ENCODE assay signal across 18 mouse cellular contexts in the genomic region with DNA sequence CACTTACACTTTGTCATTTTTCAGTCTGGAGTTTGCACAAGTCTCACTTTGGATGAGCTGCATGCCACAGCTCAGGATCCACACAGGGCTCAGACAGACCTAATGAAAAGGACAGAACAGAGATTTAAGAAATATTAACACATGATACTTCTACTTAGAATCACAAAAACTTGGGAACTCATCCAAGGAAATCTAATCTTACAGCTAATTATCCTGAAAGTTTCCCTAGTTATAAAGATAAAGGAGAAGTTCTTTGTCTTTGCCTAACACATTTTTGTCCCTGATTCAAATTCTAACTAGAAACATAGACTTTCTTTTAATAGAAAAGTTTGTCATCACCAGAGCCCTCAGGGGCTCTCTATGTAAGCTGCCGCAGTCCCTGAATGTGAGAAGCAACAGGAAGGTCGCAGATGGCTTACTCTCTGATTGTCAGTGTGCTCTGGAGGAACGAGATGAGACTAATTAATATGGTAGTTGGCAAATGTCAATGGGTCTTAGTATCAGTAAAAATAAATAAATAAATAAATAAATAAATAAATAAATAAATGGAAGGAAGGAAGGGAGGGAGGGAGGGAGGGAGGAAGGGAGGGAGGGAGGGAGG.
A peak's percentile ranks its signal among the peaks of the same experiment; 100 is the strongest.
DNase-seq lines count a peak whose midpoint lies in the region; ATAC-seq and TF ChIP-seq lines count a peak whose summit lies in the region.
"Had no signal": no experiment of that assay in that cellular context is flagged by ENCODE, and none has a peak within 500 bp of the region (broad histone marks: within the 10 kb centered on the region; RNA-seq: fewer than 3 reads in every experiment).

No protein-coding gene starts in this region.

- no peak overlapping the region for H3K9ac ChIP-seq in embryonic facial prominence, embryonic 11.5 days (replicated peaks; ENCODE audit: low read length)
- H3K9ac ChIP-seq in lung, embryonic 14.5 days, result no peak overlapping the region
- H3K9ac ChIP-seq in embryonic facial prominence, embryonic 14.5 days (ENCODE audit: low read depth, low read length), result no peak overlapping the region
- H3K9ac ChIP-seq: forebrain, postnatal 0 days; heart, embryonic 12.5 days; hindbrain, embryonic 15.5 days had no signal

- 28% methylated on average over 3 of the region's 3 CpGs for WGBS in embryonic facial prominence, embryonic 11.5 days
- 33% methylated on average over 3 of the region's 3 CpGs for WGBS in embryonic facial prominence, embryonic 10.5 days
- WGBS in lung, embryonic 14.5 days, result 48% methylated on average over 3 of the region's 3 CpGs
- 33% methylated on average over 3 of the region's 3 CpGs for WGBS in embryonic facial prominence, embryonic 14.5 days

- no peak for ATAC-seq in embryonic facial prominence, embryonic 11.5 days (replicated peaks; ENCODE audit: insufficient number of reproducible peaks, low FRiP score, low TSS enrichment, low read depth)
- peak; percentile 65; the same call in 1 of the 2 replicates for ATAC-seq in lung, embryonic 14.5 days (ENCODE audit: insufficient read depth)
- ATAC-seq in embryonic facial prominence, embryonic 14.5 days (ENCODE audit: low read depth), result peak; percentile 37; the same call in 1 of the 2 replicates
- ATAC-seq: forebrain, postnatal 0 days; inflammation-experienced regulatory T-cells, adult 6 months had no signal

- H3K4me2 ChIP-seq in embryonic facial prominence, embryonic 11.5 days (ENCODE audit: low read depth, low read length), result no peak overlapping the region
- no peak overlapping the region for H3K4me2 ChIP-seq in lung, embryonic 14.5 days
- no peak overlapping the region for H3K4me2 ChIP-seq in embryonic facial prominence, embryonic 14.5 days (ENCODE audit: low read depth, low read length)
- H3K4me2 ChIP-seq: heart, embryonic 12.5 days; hindbrain, embryonic 15.5 days had no signal

- peak; percentile 9 for DNase-seq in embryonic facial prominence, embryonic 11.5 days (ENCODE audit: low spot score)
- DNase-seq in embryonic facial prominence, embryonic 10.5 days (ENCODE audit: low spot score), result no peak
- DNase-seq in lung, embryonic 14.5 days, result peak; percentile 80
- DNase-seq in lung, adult 18-20 months, result no peak
- peak; percentile 65 for DNase-seq in Muller cell, postnatal 12 days (ENCODE audit: inconsistent ontology term)
- DNase-seq in embryonic facial prominence, embryonic 14.5 days (ENCODE audit: low spot score), result peak; percentile 43
- DNase-seq in gastrocnemius, postnatal 14 days, result no peak
- DNase-seq: adrenal gland, adult 2 months; adrenal gland, postnatal 36 days; cerebellum, adult 11 months; cerebellum, adult 8-10 months; cerebellum, postnatal 14 days; gastrocnemius, postnatal 25 days had no signal

- no peaks in the 10 kb centered on the region for H3K9me3 ChIP-seq in embryonic facial prominence, embryonic 11.5 days (replicated peaks; ENCODE audit: control insufficient read depth, low read length)
- no peaks in the 10 kb centered on the region for H3K9me3 ChIP-seq in embryonic facial prominence, embryonic 10.5 days
- no peaks in the 10 kb centered on the region for H3K9me3 ChIP-seq in lung, embryonic 14.5 days (ENCODE audit: low read depth, low read length)
- H3K9me3 ChIP-seq in embryonic facial prominence, embryonic 14.5 days (ENCODE audit: control insufficient read depth, low read length), result no peaks in the 10 kb centered on the region
- H3K9me3 ChIP-seq: heart, embryonic 12.5 days; hindbrain, embryonic 10.5 days; hindbrain, embryonic 15.5 days had no signal

- no peak overlapping the region for H3K27ac ChIP-seq in embryonic facial prominence, embryonic 11.5 days (replicated peaks; ENCODE audit: low read depth, low read length)
- H3K27ac ChIP-seq in embryonic facial prominence, embryonic 10.5 days (replicated peaks), result no peak overlapping the region
- no peak overlapping the region for H3K27ac ChIP-seq in lung, embryonic 14.5 days (ENCODE audit: low read depth)
- no peak overlapping the region for H3K27ac ChIP-seq in embryonic facial prominence, embryonic 14.5 days (replicated peaks; ENCODE audit: low read depth, low read length)
- H3K27ac ChIP-seq: hindbrain, embryonic 10.5 days; hindbrain, embryonic 15.5 days had no signal

- H3K27me3 ChIP-seq in embryonic facial prominence, embryonic 11.5 days (ENCODE audit: control insufficient read depth, insufficient read depth, low read length), result no peaks in the 10 kb centered on the region
- no peaks in the 10 kb centered on the region for H3K27me3 ChIP-seq in embryonic facial prominence, embryonic 10.5 days (replicated peaks; ENCODE audit: low read depth, poor library complexity, severe bottlenecking)
- no peaks in the 10 kb centered on the region for H3K27me3 ChIP-seq in lung, embryonic 14.5 days (ENCODE audit: insufficient read depth, low read length)
- no peaks in the 10 kb centered on the region for H3K27me3 ChIP-seq in embryonic facial prominence, embryonic 14.5 days (replicated peaks; ENCODE audit: control insufficient read depth, insufficient read depth, low read length)
- H3K27me3 ChIP-seq: heart, embryonic 12.5 days; hindbrain, embryonic 15.5 days had no signal

- no peaks in the 10 kb centered on the region for H3K36me3 ChIP-seq in embryonic facial prominence, embryonic 11.5 days (replicated peaks; ENCODE audit: control insufficient read depth, insufficient read depth, low read depth, low read length)
- no peaks in the 10 kb centered on the region for H3K36me3 ChIP-seq in embryonic facial prominence, embryonic 10.5 days (replicated peaks)
- H3K36me3 ChIP-seq in lung, embryonic 14.5 days (ENCODE audit: insufficient read depth), result no peaks in the 10 kb centered on the region
- no peaks in the 10 kb centered on the region for H3K36me3 ChIP-seq in embryonic facial prominence, embryonic 14.5 days (ENCODE audit: control insufficient read depth, insufficient read depth, low read length)
- H3K36me3 ChIP-seq: heart, embryonic 12.5 days; hindbrain, embryonic 10.5 days; hindbrain, embryonic 15.5 days had no signal

- H3K4me1 ChIP-seq in embryonic facial prominence, embryonic 11.5 days (ENCODE audit: control insufficient read depth, insufficient read depth, low read length), result no peaks in the 10 kb centered on the region
- H3K4me1 ChIP-seq in embryonic facial prominence, embryonic 10.5 days, result no peaks in the 10 kb centered on the region
- H3K4me1 ChIP-seq in lung, embryonic 14.5 days (ENCODE audit: insufficient read depth), result no peaks in the 10 kb centered on the region
- H3K4me1 ChIP-seq in embryonic facial prominence, embryonic 14.5 days (ENCODE audit: control insufficient read depth, insufficient read depth, low read length), result no peaks in the 10 kb centered on the region
- H3K4me1 ChIP-seq: heart, embryonic 12.5 days had no signal

- no peak for TF ChIP-seq CTCF in lung, embryonic 14.5 days (IDR thresholded peaks at IDR 0.05; ENCODE audit: low read depth)

- no peak overlapping the region for H3K4me3 ChIP-seq in embryonic facial prominence, embryonic 11.5 days (ENCODE audit: low read depth, low read length)
- H3K4me3 ChIP-seq in embryonic facial prominence, embryonic 10.5 days, result no peak overlapping the region
- no peak overlapping the region for H3K4me3 ChIP-seq in lung, embryonic 14.5 days (ENCODE audit: low read depth, low read length)
- no peak overlapping the region for H3K4me3 ChIP-seq in embryonic facial prominence, embryonic 14.5 days (ENCODE audit: low read depth, low read length)
- H3K4me3 ChIP-seq: heart, embryonic 12.5 days; hindbrain, embryonic 10.5 days; hindbrain, embryonic 15.5 days had no signal

- intact Hi-C loops in gastrocnemius, postnatal 14 days (cut with DNase I; ENCODE audit: low total_unique reads), result no loop called here

Comparison
In these comparisons a context has a peak if more than half of its experiments do, and no peak if none do; other contexts are left out.
1. DNase-seq: peak in embryonic facial prominence, embryonic 11.5 days (single experiment), lung, embryonic 14.5 days (single experiment), Muller cell, postnatal 12 days (single experiment) and embryonic facial prominence, embryonic 14.5 days (single experiment); none in embryonic facial prominence, embryonic 10.5 days (single experiment), lung, adult 18-20 months (0 of 2) and gastrocnemius, postnatal 14 days (single experiment).